Mouse (Mus musculus) gastrocnemius, postnatal 36 days (tissue): ENCODE measurements around the gene Sept14. TPM values are rescaled to one million over a fixed set of nuclear protein-coding genes. Genes with fewer than 3 reads are reported as not detected.

Source experiments
- DNase-seq, 2 experiments: peaks; one replicate each; pipeline ENCODE4 v3.0.0; 2022
- intact Hi-C: fragments of 180-260 bp; cut with DNase I; formaldehyde crosslinking; loops from one replicate; pipeline ENCODE4 v1.15.1; 2025
- total RNA-seq, 2 experiments: library from RNA; stranded (reverse); gene quantifications; 2 replicates each; pipeline ENCODE4 v1.2.3; 2021

Sept14 gene
- total RNA-seq, 2 experiments from 2014 or later, result not detected

GRCm38 (mm10) chr5:129670036-129670458 lies 38.3 kb downstream of the Sept14 start, which contains the start of gene Zfp11:
TSS of gene Zfp11 (minus strand) at chr5:129670099.
- DNase-seq, result peak; percentile 60 to 82
- intact Hi-C loops, result no loop called here

- no peak for DNase-seq
- intact Hi-C loops, result loop anchor here (5.0 kb wide), 1 partner anchor 48 kb away; the partner anchor contains the start of gene Mrps17
Observed at GRCm38 (mm10) chr5:129669453-129670035, 38.8 kb downstream of the Sept14 start.

- no peak for DNase-seq
- intact Hi-C loops, result loop anchor here (5.0 kb wide), 1 partner anchor 49 kb away; the partner anchor contains the start of gene Mrps17
Observed at GRCm38 (mm10) chr5:129667851-129668250, 40.5 kb downstream of the Sept14 start.

- no peak for DNase-seq
Observed at GRCm38 (mm10) chr5:129666271-129666909, 41.9 kb downstream of the Sept14 start.

GRCm38 (mm10) chr5:129664090-129664489 lies 44.2 kb downstream of the Sept14 start:
- intact Hi-C loops, result no loop called here
- DNase-seq, result no peak

More at GRCm38 (mm10) chr5:129666271-129666909, 41.9 kb downstream of the Sept14 start:
- intact Hi-C loops, result loop anchor here (5.0 kb wide), 1 partner anchor 51 kb away; the partner anchor contains the start of gene Mrps17

GRCm38 (mm10) chr5:129657931-129658330 lies 50.4 kb downstream of the Sept14 start:
- intact Hi-C loops, result no loop called here
- DNase-seq, result no peak

GRCm38 (mm10) chr5:129657016-129657415 lies 51.3 kb downstream of the Sept14 start:
- intact Hi-C loops, result no loop called here
- no peak for DNase-seq

- intact Hi-C loops, result no loop called here
Observed at GRCm38 (mm10) chr5:129650858-129651257, 57.5 kb downstream of the Sept14 start.

More at GRCm38 (mm10) chr5:129650858-129651257, 57.5 kb downstream of the Sept14 start:
- DNase-seq, result no peak

Other genes starting within 250 kb of the Sept14 start
- gene Sfswap, start 207.3 kb downstream of the Sept14 start, total RNA-seq, result 10 to 100 TPM; 23.8 to 24.6 TPM
- under 1 TPM; 0.20 to 0.44 TPM for gene Mmp17, start 124.3 kb downstream of the Sept14 start, total RNA-seq
- gene Zfp11, start 38.4 kb downstream of the Sept14 start, total RNA-seq, result 1 to 10 TPM; 1.3 to 2.2 TPM
- gene Mrps17, start 7.0 kb upstream of the Sept14 start, total RNA-seq, result 10 to 100 TPM; 53.7 to 63.5 TPM
- gene Nipsnap2, start 16.6 kb upstream of the Sept14 start, total RNA-seq, result 100 to 1,000 TPM; 503 to 556 TPM
- gene Psph, start 78.9 kb upstream of the Sept14 start, total RNA-seq, result 10 to 100 TPM; 13.1 to 15.2 TPM
- 1 to 10 TPM; 5.0 to 5.9 TPM for gene Sumf2, start 138.5 kb upstream of the Sept14 start, total RNA-seq
- gene Chchd2, start 179.0 kb upstream of the Sept14 start, total RNA-seq, result 100 to 1,000 TPM; 563 to 618 TPM
- under 1 TPM; 0.23 to 0.27 TPM for gene Zbed5, start 187.2 kb upstream of the Sept14 start, total RNA-seq
- 100 to 1,000 TPM; 374 to 387 TPM for gene Phkg1, start 190.0 kb upstream of the Sept14 start, total RNA-seq
- gene Nupr1l, start 200.0 kb upstream of the Sept14 start, total RNA-seq, result under 1 TPM; 0.48 to 0.52 TPM
- 10 to 100 TPM; 20.2 to 22.1 TPM for gene Vkorc1l1, start 233.5 kb upstream of the Sept14 start, total RNA-seq